Mouse (Mus musculus) CH12.LX (cell line): ENCODE measurements around the gene Casq2. TPM values are rescaled to one million over a fixed set of nuclear protein-coding genes. Genes with fewer than 3 reads are reported as not detected.

ENCODE experiments used
- DNase-seq: peaks from one replicate; pipeline ENCODE4 v3.0.0-alpha.2; 2013; ENCODE audit errors: extremely low read depth
- H3K27ac ChIP-seq: 2 replicates; pipeline ENCODE4 v1.5.1; 2012; ENCODE audit warnings: low read depth, mild to moderate bottlenecking, control low read depth, moderate library complexity; ENCODE audit not compliant: insufficient read depth
- H3K27me3 ChIP-seq: replicated peaks from 2 replicates; pipeline ENCODE3; 2012; ENCODE audit warnings: inconsistent platforms
- H3K36me3 ChIP-seq, 2 experiments: replicated peaks in 1 of 2; 2 replicates each; pipeline versions ENCODE3 to v1.6.1; 2012; ENCODE audit warnings: inconsistent platforms in 1 of 2, low read length in 1 of 2, mild to moderate bottlenecking in 1 of 2, mixed read lengths in 1 of 2, moderate library complexity in 1 of 2; ENCODE audit not compliant: control insufficient read depth in 1 of 2, insufficient read depth in 1 of 2
- H3K4me1 ChIP-seq, 2 experiments: 2 replicates each; pipeline ENCODE4 v1.6.1; 2012; ENCODE audit warnings: inconsistent platforms in 1 of 2, moderate library complexity in 1 of 2; ENCODE audit not compliant: insufficient read depth in 2 of 2, control insufficient read depth in 1 of 2
- H3K4me2 ChIP-seq: 2 replicates; pipeline ENCODE4 v1.6.1; 2012; ENCODE audit warnings: low read depth, mild to moderate bottlenecking, control low read depth; ENCODE audit not compliant: poor library complexity, insufficient read depth, severe bottlenecking
- H3K4me3 ChIP-seq, 3 experiments: fragments of 150-350 bp in 1 of 3; sonication (generic) in 1 of 3; replicated peaks in 1 of 3; 2 replicates each; pipeline versions ENCODE3 to v1.5.1; 2011 to 2012; ENCODE audit warnings: low read depth in 2 of 3, low read length in 2 of 3, mild to moderate bottlenecking in 2 of 3, moderate library complexity in 2 of 3, control low read depth in 1 of 3, improper control_type of control experiment in 1 of 3, inconsistent platforms in 1 of 3, mixed read lengths in 1 of 3; ENCODE audit not compliant: poor library complexity in 1 of 3
- H3K79me2 ChIP-seq: replicated peaks from 2 replicates; pipeline ENCODE4 v1.6.1; 2012; ENCODE audit warnings: mild to moderate bottlenecking, moderate library complexity; ENCODE audit not compliant: control insufficient read depth, poor library complexity, insufficient read depth, severe bottlenecking; ENCODE audit errors: extremely low read depth
- H3K9ac ChIP-seq: 2 replicates; pipeline ENCODE4 v1.6.1; 2012; ENCODE audit warnings: low read depth, mild to moderate bottlenecking, control low read depth, moderate library complexity; ENCODE audit not compliant: insufficient read depth
- H3K9me3 ChIP-seq: replicated peaks from 2 replicates; pipeline ENCODE3; 2012; ENCODE audit warnings: low read length, inconsistent platforms, mixed read lengths
- BHLHE40 ChIP-seq: IDR thresholded peaks from 2 replicates; pipeline ENCODE4 v1.6.1; 2011; ENCODE audit warnings: mild to moderate bottlenecking, low read depth, low read length, improper control_type of control experiment
- CTCF ChIP-seq, 2 experiments: IDR thresholded peaks in 1 of 2; conservative IDR thresholded peaks in 1 of 2; 2 replicates each; pipeline ENCODE4 v1.5.1; 2011 to 2012; ENCODE audit warnings: low read depth in 2 of 2, low read length in 2 of 2, improper control_type of control experiment in 1 of 2, inconsistent platforms in 1 of 2, mild to moderate bottlenecking in 1 of 2, moderate library complexity in 1 of 2
- E2F4 ChIP-seq: IDR thresholded peaks from 2 replicates; pipeline ENCODE4 v1.6.1; 2011; ENCODE audit warnings: low read depth, low read length, improper control_type of control experiment; ENCODE audit not compliant: insufficient replicate concordance
- ELF1 ChIP-seq: IDR thresholded peaks from 2 replicates; pipeline ENCODE4 v1.6.1; 2014; ENCODE audit warnings: low read depth, mild to moderate bottlenecking, inconsistent platforms, low read length, improper control_type of control experiment
- EP300 ChIP-seq: IDR thresholded peaks from 2 replicates; pipeline ENCODE4 v1.6.1; 2011; ENCODE audit warnings: low read length, improper control_type of control experiment
- ETS1 ChIP-seq: conservative IDR thresholded peaks from 2 replicates; pipeline ENCODE4 v1.6.1; 2012; ENCODE audit warnings: low read depth, mild to moderate bottlenecking, inconsistent platforms, low read length, improper control_type of control experiment, moderate library complexity
- GABPA ChIP-seq: IDR thresholded peaks from 2 replicates; pipeline ENCODE4 v1.6.1; 2012; ENCODE audit warnings: low read depth, low read length, improper control_type of control experiment, inconsistent platforms; ENCODE audit not compliant: insufficient replicate concordance
- MAFK ChIP-seq: IDR thresholded peaks from 2 replicates; pipeline ENCODE4 v1.6.1; 2011; ENCODE audit warnings: low read length, improper control_type of control experiment; ENCODE audit not compliant: insufficient replicate concordance
- MAX ChIP-seq: IDR thresholded peaks from 2 replicates; pipeline ENCODE4 v1.6.1; 2011; ENCODE audit warnings: low read length, improper control_type of control experiment
- MEF2A ChIP-seq: IDR thresholded peaks from 2 replicates; pipeline ENCODE4 v1.6.1; 2014; ENCODE audit warnings: low read depth, mild to moderate bottlenecking, inconsistent platforms, low read length, improper control_type of control experiment, borderline replicate concordance
- PAX5 ChIP-seq: IDR thresholded peaks from 2 replicates; pipeline ENCODE4 v1.6.1; 2012; ENCODE audit warnings: low read length, inconsistent platforms, mixed read lengths
- POLR2A ChIP-seq: IDR thresholded peaks from 2 replicates; pipeline ENCODE4 v1.6.1; 2011; ENCODE audit warnings: low read depth, mild to moderate bottlenecking, improper control_type of control experiment, low read length
- RCOR1 ChIP-seq: conservative IDR thresholded peaks from 2 replicates; pipeline ENCODE4 v1.6.1; 2012; ENCODE audit warnings: low read depth, mild to moderate bottlenecking, inconsistent platforms, low read length, improper control_type of control experiment
- SIN3A ChIP-seq: IDR thresholded peaks from 2 replicates; pipeline ENCODE4 v1.6.1; 2012; ENCODE audit warnings: low read length, improper control_type of control experiment, inconsistent platforms
- SMC3 ChIP-seq: IDR thresholded peaks from 2 replicates; pipeline ENCODE4 v1.6.1; 2011; ENCODE audit warnings: low read depth, low read length, improper control_type of control experiment
- UBTF ChIP-seq: IDR thresholded peaks from 2 replicates; pipeline ENCODE4 v1.6.1; 2012; ENCODE audit warnings: low read depth, mild to moderate bottlenecking, inconsistent platforms, low read length, improper control_type of control experiment, moderate library complexity
- ZNF384 ChIP-seq: IDR thresholded peaks from 2 replicates; pipeline ENCODE4 v1.6.1; 2012; ENCODE audit warnings: low read depth, low read length, improper control_type of control experiment, inconsistent platforms
- dilution Hi-C: fragments of 300-500 bp; cut with MboI; formaldehyde crosslinking; loops from 2 replicates; pipeline ENCODE4 v1.14.3; 2020; ENCODE audit warnings: low sequenced_read_pairs; ENCODE audit not compliant: extremely low pct_unique_long_range_greater_than_20kb, extremely low pct_ligation_motif_present
- in situ Hi-C: fragments of 300-500 bp; cut with MboI; formaldehyde crosslinking; loops from 3 replicates; pipeline ENCODE4 v1.14.3; 2019; ENCODE audit warnings: low sequenced_read_pairs, low pct_ligation_motif_present, low pct_unique_long_range_greater_than_20kb, mixed read lengths
- polyA plus RNA-seq: library from polyadenylated mRNA; unstranded; fragments of >175 nt; gene quantifications from 2 replicates; pipeline ENCODE4 v1.2.1, GENCODE M21; 2012; ENCODE audit warnings: low read depth; ENCODE audit not compliant: insufficient read length
- total RNA-seq, 2 experiments: library from RNA; depleted of rRNA; stranded (reverse); fragments of 300-350 nt in 1 of 2; fragments of >200 nt in 1 of 2; gene quantifications; 2 replicates each; pipeline ENCODE4 v1.2.3; 2012 to 2014

The Casq2 gene
- total and polyA plus RNA-seq, 3 experiments: not detected

DNA sequence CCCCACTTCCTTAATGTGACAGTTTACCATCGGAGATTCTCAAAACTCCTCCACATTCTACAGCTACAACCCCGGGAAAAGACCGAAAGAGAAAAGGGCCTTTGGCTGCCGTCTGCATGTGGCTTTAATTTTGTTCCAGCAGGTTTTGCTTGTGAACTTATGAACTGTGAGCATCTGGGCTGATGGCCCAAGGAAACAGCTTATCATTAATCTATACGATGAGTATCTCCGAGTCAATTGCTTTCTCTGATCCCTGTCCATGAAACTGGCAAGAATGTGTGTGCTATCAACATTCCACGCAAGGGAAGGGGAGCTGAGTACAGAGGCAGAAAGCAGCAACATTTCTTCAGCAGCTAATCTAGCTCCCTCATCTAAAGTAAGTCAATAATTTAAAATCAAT is 63.7 kb downstream of the Casq2 start:
- no peaks in the 10 kb centered on the region for H3K79me2 ChIP-seq
- no peak overlapping the region for H3K4me3 ChIP-seq
- TF ChIP-seq MAX (no peak), POLR2A (no peak), MAFK (no peak), GABPA (no peak), SMC3 (no peak), MEF2A (no peak), ZNF384 (no peak), ETS1 (no peak), BHLHE40 (no peak), E2F4 (no peak), RCOR1 (no peak), CTCF (conservative IDR thresholded peaks at IDR 0.05 in 1 of 2, IDR thresholded peaks at IDR 0.05 in 1 of 2; ENCODE audit: low read depth in 2 of 2, low read length in 2 of 2) (no peak), ELF1 (no peak)
- TF ChIP-seq, all 38 proteins: peak for 0
- DNase-seq: no peak
- Histone ChIP-seq H3K4me1 (peaks cover 0 to 8% of the 10 kb centered on the region in 2 experiments; a peak in 1 of 4 replicates), H3K9ac (no peak overlapping the region), H3K4me2 (no peak overlapping the region), H3K9me3 (no peaks in the 10 kb centered on the region), H3K36me3 (no peaks in the 10 kb centered on the region), H3K27ac (no peak overlapping the region), H3K27me3 (no peaks in the 10 kb centered on the region)
- in situ Hi-C loops: no loop called here
- dilution Hi-C loops: no loop called here

DNA sequence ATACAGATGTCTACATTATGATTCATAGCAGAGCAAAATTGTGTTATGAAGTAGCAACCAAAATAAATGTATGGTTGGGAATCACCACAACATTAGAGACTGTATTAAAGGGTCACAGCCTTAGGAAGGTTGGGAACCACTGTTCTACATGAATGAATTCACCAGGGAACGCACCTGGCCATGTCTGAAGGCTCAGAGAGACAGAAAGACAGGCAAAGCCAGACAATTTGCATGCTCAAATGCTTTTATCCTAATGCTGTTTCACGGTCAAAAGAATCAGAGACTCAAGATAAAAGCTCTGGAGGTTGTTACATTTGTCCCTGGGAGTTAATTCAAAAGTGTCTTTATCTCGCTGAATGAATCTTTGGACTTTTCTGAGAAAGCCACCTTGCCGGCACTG is 65.6 kb downstream of the Casq2 start:
- in situ Hi-C loops (no loop called here), dilution Hi-C loops (no loop called here)
- no peak for DNase-seq
- Histone ChIP-seq H3K9ac (no peak overlapping the region), H3K27ac (no peak overlapping the region), H3K4me2 (no peak overlapping the region), H3K4me3 (no peak overlapping the region), H3K9me3 (no peaks in the 10 kb centered on the region), H3K36me3 (no peaks in the 10 kb centered on the region), H3K79me2 (no peaks in the 10 kb centered on the region), H3K4me1 (peaks cover 0 to 8% of the 10 kb centered on the region in 2 experiments; a peak in 1 of 4 replicates), H3K27me3 (no peaks in the 10 kb centered on the region)
- TF ChIP-seq SIN3A: no peak
- TF ChIP-seq PAX5: no peak
- no peak for TF ChIP-seq E2F4
- no peak for TF ChIP-seq GABPA
- TF ChIP-seq UBTF: no peak
- no peak for TF ChIP-seq RCOR1
- TF ChIP-seq EP300: no peak
- no peak for TF ChIP-seq SMC3
